In genomic region chr10:3308821-3309206, GRCm38 (mm10) we compare ENCODE assay signal across 30 mouse cellular contexts. TPM values are rescaled to one million over a fixed set of nuclear protein-coding genes. Genes with fewer than 3 reads are reported as not detected.
DNase-seq lines count a peak whose midpoint lies in the region; ATAC-seq and TF ChIP-seq lines count a peak whose summit lies in the region.
"Had no signal": no experiment of that assay in that cellular context is flagged by ENCODE, and none has a peak within 500 bp of the region (broad histone marks: within the 10 kb centered on the region; RNA-seq: fewer than 3 reads in every experiment).

No protein-coding gene starts in this region.

- no peak for TF ChIP-seq CTCF in kidney, adult 2 months (conservative IDR thresholded peaks at IDR 0.05; ENCODE audit: insufficient read depth, insufficient read length, low read depth, low read length)
- no peak for TF ChIP-seq CTCF in midbrain, postnatal 0 days (IDR thresholded peaks at IDR 0.05)

- no peaks in the 10 kb centered on the region for H3K36me3 ChIP-seq in kidney, embryonic 14.5 days (ENCODE audit: control insufficient read depth, insufficient read depth, low read length)
- H3K36me3 ChIP-seq in kidney, adult 2 months (ENCODE audit: control insufficient read depth, insufficient read depth, low read length) = no peaks in the 10 kb centered on the region
- no peaks in the 10 kb centered on the region for H3K36me3 ChIP-seq in midbrain, postnatal 0 days (ENCODE audit: insufficient read depth, low read length)
- H3K36me3 ChIP-seq in midbrain, embryonic 16.5 days (ENCODE audit: control insufficient read depth, insufficient read depth, low read length) = no peaks in the 10 kb centered on the region
- H3K36me3 ChIP-seq: embryonic facial prominence, embryonic 12.5 days; embryonic facial prominence, embryonic 15.5 days; intestine, embryonic 15.5 days had no signal

- no peaks in the 10 kb centered on the region for H3K9me3 ChIP-seq in kidney, embryonic 14.5 days (ENCODE audit: control insufficient read depth, low read length)
- H3K9me3 ChIP-seq in midbrain, postnatal 0 days (ENCODE audit: low read length) = no peaks in the 10 kb centered on the region
- no peaks in the 10 kb centered on the region for H3K9me3 ChIP-seq in midbrain, embryonic 16.5 days (replicated peaks; ENCODE audit: control insufficient read depth, low read length, poor library complexity, severe bottlenecking)
- H3K9me3 ChIP-seq: embryonic facial prominence, embryonic 12.5 days; embryonic facial prominence, embryonic 15.5 days; intestine, embryonic 15.5 days had no signal

- no peak overlapping the region for H3K9ac ChIP-seq in kidney, embryonic 14.5 days (ENCODE audit: low read depth, low read length)
- H3K9ac ChIP-seq in midbrain, postnatal 0 days (replicated peaks; ENCODE audit: low read length, poor library complexity, severe bottlenecking) = no peak overlapping the region
- no peak overlapping the region for H3K9ac ChIP-seq in midbrain, embryonic 16.5 days (ENCODE audit: low read depth, low read length)
- H3K9ac ChIP-seq: embryonic facial prominence, embryonic 12.5 days; embryonic facial prominence, embryonic 15.5 days; forebrain, postnatal 0 days; hindbrain, embryonic 14.5 days; intestine, embryonic 15.5 days had no signal

- no peak overlapping the region for H3K4me3 ChIP-seq in kidney, embryonic 14.5 days (ENCODE audit: low read length)
- H3K4me3 ChIP-seq in kidney, adult 2 months (ENCODE audit: insufficient read depth, low read depth, low read length) = no peak overlapping the region
- no peak overlapping the region for H3K4me3 ChIP-seq in midbrain, postnatal 0 days (ENCODE audit: low read depth, low read length)
- no peak overlapping the region for H3K4me3 ChIP-seq in midbrain, embryonic 16.5 days (ENCODE audit: low read depth, low read length)
- H3K4me3 ChIP-seq: embryonic facial prominence, embryonic 12.5 days; embryonic facial prominence, embryonic 15.5 days; gastrocnemius, adult 2 months; intestine, embryonic 15.5 days had no signal

- peak overlapping the region; percentile 0; the same call in 1 of the 2 replicates for H3K27ac ChIP-seq in kidney, embryonic 14.5 days (ENCODE audit: low read depth, low read length)
- H3K27ac ChIP-seq in kidney, adult 2 months (ENCODE audit: insufficient read depth, low read depth, low read length) = no peak overlapping the region
- H3K27ac ChIP-seq in midbrain, postnatal 0 days (ENCODE audit: low read depth, low read length) = no peak overlapping the region
- H3K27ac ChIP-seq in midbrain, embryonic 16.5 days (ENCODE audit: low read length) = no peak overlapping the region
- H3K27ac ChIP-seq: embryonic facial prominence, embryonic 12.5 days; embryonic facial prominence, embryonic 15.5 days; gastrocnemius, adult 2 months; hindbrain, embryonic 14.5 days; intestine, embryonic 15.5 days had no signal

- H3K4me1 ChIP-seq in kidney, embryonic 14.5 days (ENCODE audit: control insufficient read depth, insufficient read depth, low read length) = no peaks in the 10 kb centered on the region
- H3K4me1 ChIP-seq in kidney, adult 2 months (ENCODE audit: control insufficient read depth, insufficient read depth, low read length) = no peaks in the 10 kb centered on the region; the same call in 1 of the 2 replicates
- H3K4me1 ChIP-seq in midbrain, postnatal 0 days (ENCODE audit: insufficient read depth, low read length) = no peaks in the 10 kb centered on the region
- H3K4me1 ChIP-seq in midbrain, embryonic 16.5 days (ENCODE audit: control insufficient read depth, insufficient read depth, low read length) = no peaks in the 10 kb centered on the region
- H3K4me1 ChIP-seq: embryonic facial prominence, embryonic 12.5 days; intestine, embryonic 15.5 days had no signal

- DNase-seq in cerebellum, adult 18-20 months = no peak
- DNase-seq in cerebellum, postnatal 10 days = peak; percentile 29 to 48
- no peak for DNase-seq in cerebellum, postnatal 4 days (ENCODE audit: low spot score in 2 of 2)
- no peak for DNase-seq in kidney, adult 2 months
- peak; percentile 24 for DNase-seq in midbrain, postnatal 0 days (ENCODE audit: low spot score)
- DNase-seq: adrenal gland, adult 8-10 months; adrenal gland, postnatal 25 days; forebrain, postnatal 0 days; gastrocnemius, adult 2 months; gastrocnemius, postnatal 14 days; heart, adult 11 months had no signal

- no peaks in the 10 kb centered on the region for H3K27me3 ChIP-seq in kidney, embryonic 14.5 days (ENCODE audit: control insufficient read depth, insufficient read depth, low read length)
- no peaks in the 10 kb centered on the region for H3K27me3 ChIP-seq in kidney, adult 2 months (replicated peaks; ENCODE audit: control insufficient read depth, insufficient read depth, low read length)
- no peaks in the 10 kb centered on the region for H3K27me3 ChIP-seq in midbrain, postnatal 0 days (ENCODE audit: insufficient read depth, low read length)
- H3K27me3 ChIP-seq in midbrain, embryonic 16.5 days (ENCODE audit: control insufficient read depth, insufficient read depth, low read depth, low read length) = no peaks in the 10 kb centered on the region
- H3K27me3 ChIP-seq: embryonic facial prominence, embryonic 12.5 days; embryonic facial prominence, embryonic 15.5 days; intestine, embryonic 15.5 days had no signal

- no peak for TF ChIP-seq POLR2A in kidney, adult 2 months (IDR thresholded peaks at IDR 0.05; ENCODE audit: low read depth, low read length)

- WGBS in kidney, embryonic 14.5 days = 74% methylated on average over 1 of the region's 1 CpGs
- WGBS in kidney, adult 2 months = 31% methylated on average over 1 of the region's 1 CpGs
- 77% methylated on average over 1 of the region's 1 CpGs for WGBS in midbrain, postnatal 0 days
- 83% methylated on average over 1 of the region's 1 CpGs for WGBS in midbrain, embryonic 16.5 days

- no peak overlapping the region for H3K4me2 ChIP-seq in kidney, embryonic 14.5 days (replicated peaks; ENCODE audit: low read depth, low read length)
- no peak overlapping the region for H3K4me2 ChIP-seq in midbrain, postnatal 0 days (ENCODE audit: low read depth, low read length, poor library complexity, severe bottlenecking)
- H3K4me2 ChIP-seq in midbrain, embryonic 16.5 days (ENCODE audit: low read length) = no peak overlapping the region
- H3K4me2 ChIP-seq: embryonic facial prominence, embryonic 12.5 days; embryonic facial prominence, embryonic 15.5 days; heart, embryonic 11.5 days; hindbrain, embryonic 14.5 days; intestine, embryonic 15.5 days had no signal

- ATAC-seq in cerebellum, adult (ENCODE audit: insufficient number of reproducible peaks, low FRiP score, low TSS enrichment) = peak; percentile 62
- ATAC-seq in kidney, embryonic 14.5 days (ENCODE audit: low FRiP score, low TSS enrichment) = no peak
- no peak for ATAC-seq in midbrain, postnatal 0 days (ENCODE audit: low FRiP score)
- no peak for ATAC-seq in midbrain, embryonic 16.5 days
- ATAC-seq: activated CD4-positive, CD25-positive, alpha-beta regulatory T cell, adult 4 months; forebrain, embryonic 14.5 days; intestine, embryonic 15.5 days had no signal

RNA-seq across cellular contexts. Expression of gene H60c, which starts 41.2 kb away (rescaled TPM):
- polyA plus RNA-seq in kidney, embryonic 14.5 days (2014; fragmentation: Nextera tagmentation; extraction: Ambion mirVana) = not detected in 2 replicates
- polyA plus RNA-seq in kidney, adult 2 months (2012; rRNA removed) = not detected in 2 replicates
- 0.66 TPM in 1 of 2 replicates, not detected in the other for total RNA-seq in midbrain, postnatal 0 days (2014; rRNA removed)
- polyA plus RNA-seq in midbrain, postnatal 0 days (2015; fragmentation: Nextera tagmentation; extraction: Ambion mirVana) = not detected in 2 replicates
- polyA plus RNA-seq in midbrain, embryonic 16.5 days (2015; fragmentation: Nextera tagmentation; extraction: Ambion mirVana) = not detected in 2 replicates
- total RNA-seq: adrenal gland, adult 8-10 months; adrenal gland, postnatal 25 days; common myeloid progenitor, adult 5-6 weeks; ES-E14; forebrain, postnatal 0 days; gastrocnemius, adult 2 months; gastrocnemius, postnatal 14 days; gastrocnemius, postnatal 4 days; heart, adult 8-10 months; heart, postnatal 25 days; hematopoietic stem cell, adult 5-6 weeks had no signal
- polyA plus RNA-seq: activated CD4-positive, CD25-positive, alpha-beta regulatory T cell, adult 4 months; forebrain, embryonic 14.5 days; forebrain, postnatal 0 days; frontal cortex, adult 2 months; heart, embryonic 11.5 days; heart, embryonic 14.5 days; heart, postnatal 0 days; hindbrain, embryonic 14.5 days had no signal

RNA-seq across cellular contexts. Expression of gene Ppp1r14c, which starts 57.0 kb away (rescaled TPM):
- 3.6 and 5.0 TPM in 2 replicates for polyA plus RNA-seq in kidney, embryonic 14.5 days (2014; fragmentation: Nextera tagmentation; extraction: Ambion mirVana)
- polyA plus RNA-seq in kidney, adult 2 months (2012; rRNA removed) = 0.10 and 0.38 TPM in 2 replicates
- 62.1 and 66.5 TPM in 2 replicates for total RNA-seq in midbrain, postnatal 0 days (2014; rRNA removed)
- 70.3 and 72.1 TPM in 2 replicates for polyA plus RNA-seq in midbrain, postnatal 0 days (2015; fragmentation: Nextera tagmentation; extraction: Ambion mirVana)
- polyA plus RNA-seq in midbrain, embryonic 16.5 days (2015; fragmentation: Nextera tagmentation; extraction: Ambion mirVana) = 49.1 and 63.8 TPM in 2 replicates
- total RNA-seq: common myeloid progenitor, adult 5-6 weeks; hematopoietic stem cell, adult 5-6 weeks had no signal
- polyA plus RNA-seq: activated CD4-positive, CD25-positive, alpha-beta regulatory T cell, adult 4 months had no signal

Comparison
In these comparisons a context has a peak if more than half of its experiments do, and no peak if none do; other contexts are left out.
1. DNase-seq: peak in cerebellum, postnatal 10 days (2 of 2) and midbrain, postnatal 0 days (single experiment); none in cerebellum, adult 18-20 months (0 of 2), cerebellum, postnatal 4 days (0 of 2) and kidney, adult 2 months (single experiment).